Mouse (Mus musculus): ENCODE measurements around the gene Cutal. TPM values are rescaled to one million over a fixed set of nuclear protein-coding genes. Genes with fewer than 3 reads are reported as not detected.

The Cutal gene
- total and polyA plus RNA-seq, 3 experiments, result not detected

GRCm38 (mm10) chr2:34884186-34884585 lies 10.0 kb downstream of the Cutal start:
- peaks cover 15 to 24% of the 10 kb centered on the region in 2 experiments for H3K27me3 ChIP-seq (ENCODE audit: control insufficient read depth in 1 of 2, insufficient read depth in 2 of 2, low read length in 2 of 2)
- no peaks in the 10 kb centered on the region; a peak in 1 of 4 replicates for H3K36me3 ChIP-seq (ENCODE audit: control insufficient read depth in 1 of 2, insufficient read depth in 2 of 2, low read length in 2 of 2)
- no peak overlapping the region for H3K9ac ChIP-seq (ENCODE audit: control insufficient read depth, low read depth, low read length, poor library complexity, severe bottlenecking)
- DNase-seq (ENCODE audit: low read depth, low spot score), result no peak
- H3K9me3 ChIP-seq (replicated peaks; ENCODE audit: insufficient read depth, low read length), result no peaks in the 10 kb centered on the region
- no peak overlapping the region for H3K4me3 ChIP-seq (ENCODE audit: control insufficient read depth in 1 of 2, insufficient read depth in 1 of 2, low read depth in 2 of 2, low read length in 2 of 2)
- TF ChIP-seq ZC3H11A (IDR thresholded peaks at IDR 0.05; ENCODE audit: low read depth, low read length), result no peak
- no peak for TF ChIP-seq RAD21 (IDR thresholded peaks at IDR 0.05; ENCODE audit: low read depth, low read length)
- no peak for TF ChIP-seq POLR2A (IDR thresholded peaks at IDR 0.05; ENCODE audit: control insufficient read depth in 1 of 2, insufficient read depth in 1 of 2, low read depth in 1 of 2, low read length in 2 of 2, poor library complexity in 1 of 2)
- TF ChIP-seq MYB (IDR thresholded peaks at IDR 0.05; ENCODE audit: low read depth, low read length), result no peak
- no peak for TF ChIP-seq SMC3 (IDR thresholded peaks at IDR 0.05; ENCODE audit: low read depth, low read length)
- no peak for TF ChIP-seq NELFE (IDR thresholded peaks at IDR 0.05; ENCODE audit: low read depth, low read length)
- TF ChIP-seq CHD2 (IDR thresholded peaks at IDR 0.05; ENCODE audit: low read length), result no peak
- TF ChIP-seq ZNF384 (IDR thresholded peaks at IDR 0.05; ENCODE audit: low read depth, low read length), result no peak
- TF ChIP-seq USF1 (IDR thresholded peaks at IDR 0.05; ENCODE audit: low read depth, low read length), result no peak
- no peak for TF ChIP-seq E2F4 (IDR thresholded peaks at IDR 0.05; ENCODE audit: borderline replicate concordance, low read depth, low read length)
- no peak for TF ChIP-seq GABPA (IDR thresholded peaks at IDR 0.05; ENCODE audit: low read depth, low read length)
- no peak for TF ChIP-seq MAX (IDR thresholded peaks at IDR 0.05; ENCODE audit: low read length)
- TF ChIP-seq TBP (IDR thresholded peaks at IDR 0.05; ENCODE audit: low read depth, low read length), result no peak
- no peak for TF ChIP-seq MEF2A (IDR thresholded peaks at IDR 0.05; ENCODE audit: extremely low read depth, insufficient replicate concordance, low read depth, low read length, poor library complexity, severe bottlenecking)
- TF ChIP-seq ELF1 (IDR thresholded peaks at IDR 0.05; ENCODE audit: low read depth, low read length), result no peak
- no peaks in the 10 kb centered on the region for H3K79me2 ChIP-seq (ENCODE audit: control insufficient read depth, insufficient read depth, low read length, poor library complexity)
- H3K27ac ChIP-seq (ENCODE audit: control insufficient read depth, low read depth, low read length), result no peak overlapping the region
- H3K4me1 ChIP-seq (ENCODE audit: control insufficient read depth in 1 of 2, insufficient read depth in 2 of 2, low read length in 2 of 2), result peaks cover 3 to 8% of the 10 kb centered on the region in 2 experiments; a peak in 2 of 4 replicates

GRCm38 (mm10) chr2:34893950-34894349 lies 19.8 kb downstream of the Cutal start:
- no peak for TF ChIP-seq CTCF (IDR thresholded peaks at IDR 0.05 in 2 of 3, conservative IDR thresholded peaks at IDR 0.05 in 1 of 3; ENCODE audit: control insufficient read depth in 1 of 3, insufficient read depth in 1 of 3, low read depth in 2 of 3, low read length in 3 of 3, poor library complexity in 1 of 3, severe bottlenecking in 1 of 3)
- no peak for TF ChIP-seq MAX (IDR thresholded peaks at IDR 0.05; ENCODE audit: low read length)
- no peak for TF ChIP-seq POLR2AphosphoS2 (IDR thresholded peaks at IDR 0.05; ENCODE audit: low read length)
- Histone ChIP-seq H3K9me3 (replicated peaks; ENCODE audit: insufficient read depth, low read length) (no peaks in the 10 kb centered on the region), H3K9ac (ENCODE audit: control insufficient read depth, low read depth, low read length, poor library complexity, severe bottlenecking) (no peak overlapping the region), H3K4me3 (ENCODE audit: control insufficient read depth in 1 of 2, insufficient read depth in 1 of 2, low read depth in 2 of 2, low read length in 2 of 2) (no peak overlapping the region), H3K27me3 (ENCODE audit: control insufficient read depth in 1 of 2, insufficient read depth in 2 of 2, low read length in 2 of 2) (peaks cover 0 to 1% of the 10 kb centered on the region in 2 experiments; a peak in 1 of 4 replicates), H3K79me2 (ENCODE audit: control insufficient read depth, insufficient read depth, low read length, poor library complexity) (no peaks in the 10 kb centered on the region), H3K36me3 (ENCODE audit: control insufficient read depth in 1 of 2, insufficient read depth in 2 of 2, low read length in 2 of 2) (no peaks in the 10 kb centered on the region), H3K4me1 (ENCODE audit: control insufficient read depth in 1 of 2, insufficient read depth in 2 of 2, low read length in 2 of 2) (no peaks in the 10 kb centered on the region), H3K27ac (ENCODE audit: control insufficient read depth, low read depth, low read length) (no peak overlapping the region)
- no peak for DNase-seq (ENCODE audit: low read depth, low spot score)

Data from MEL (cell line).